Mouse (Mus musculus): ENCODE data around the gene AI481877. TPM values are rescaled to one million over a fixed set of nuclear protein-coding genes. Genes with fewer than 3 reads are reported as not detected.

The AI481877 gene
- polyA plus RNA-seq, 1 experiment from 2014 or later, result 0.04 TPM

- Histone ChIP-seq H3K36me3 (no peaks in the 10 kb centered on the region), H3K27ac (no peak overlapping the region), H3K4me2 (no peak overlapping the region), H3K4me1 (replicated peaks) (no peaks in the 10 kb centered on the region; the same call in 1 of the 2 replicates), H3K27me3 (no peaks in the 10 kb centered on the region), H3K4me3 (replicated peaks) (no peak overlapping the region), H3K9me3 (no peaks in the 10 kb centered on the region), H3K9ac (replicated peaks) (no peak overlapping the region)
- ATAC-seq (ENCODE audit: insufficient number of reproducible peaks, insufficient read depth, low FRiP score, low TSS enrichment, low read depth), result no peak
- WGBS, result 91% methylated on average over 2 of the region's 2 CpGs
Observed at GRCm38 (mm10) chr4:59167251-59167847, 28.6 kb upstream of the AI481877 start.

DNA sequence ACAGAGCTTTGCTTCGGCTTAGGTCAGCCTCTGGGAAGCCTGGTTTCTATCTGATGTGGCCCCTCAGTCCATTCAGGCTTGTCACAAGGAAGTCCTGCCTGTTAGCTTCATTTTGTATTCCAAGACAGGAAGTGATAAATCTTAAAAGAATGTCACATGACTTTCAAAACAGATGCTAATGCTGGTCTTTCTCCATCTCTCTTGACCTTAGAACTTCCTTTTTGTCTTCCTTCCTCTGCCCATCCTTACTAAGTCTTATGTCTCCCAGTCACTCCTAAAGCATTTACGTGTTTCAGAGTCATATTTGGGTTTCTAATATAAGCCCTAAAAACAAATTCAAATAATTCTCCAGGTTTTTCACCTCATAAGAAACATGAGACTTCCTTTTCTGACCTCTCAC lies 25.3 kb upstream of the AI481877 start:
- Histone ChIP-seq H3K9ac (replicated peaks) (no peak overlapping the region), H3K27ac (no peak overlapping the region), H3K9me3 (no peaks in the 10 kb centered on the region), H3K27me3 (no peaks in the 10 kb centered on the region), H3K4me2 (no peak overlapping the region), H3K4me3 (replicated peaks) (no peak overlapping the region), H3K36me3 (no peaks in the 10 kb centered on the region), H3K4me1 (replicated peaks) (no peaks in the 10 kb centered on the region; the same call in 1 of the 2 replicates)
- no peak for ATAC-seq (ENCODE audit: insufficient number of reproducible peaks, insufficient read depth, low FRiP score, low TSS enrichment, low read depth)
- 70% methylated on average over 2 of the region's 2 CpGs for WGBS

DNA sequence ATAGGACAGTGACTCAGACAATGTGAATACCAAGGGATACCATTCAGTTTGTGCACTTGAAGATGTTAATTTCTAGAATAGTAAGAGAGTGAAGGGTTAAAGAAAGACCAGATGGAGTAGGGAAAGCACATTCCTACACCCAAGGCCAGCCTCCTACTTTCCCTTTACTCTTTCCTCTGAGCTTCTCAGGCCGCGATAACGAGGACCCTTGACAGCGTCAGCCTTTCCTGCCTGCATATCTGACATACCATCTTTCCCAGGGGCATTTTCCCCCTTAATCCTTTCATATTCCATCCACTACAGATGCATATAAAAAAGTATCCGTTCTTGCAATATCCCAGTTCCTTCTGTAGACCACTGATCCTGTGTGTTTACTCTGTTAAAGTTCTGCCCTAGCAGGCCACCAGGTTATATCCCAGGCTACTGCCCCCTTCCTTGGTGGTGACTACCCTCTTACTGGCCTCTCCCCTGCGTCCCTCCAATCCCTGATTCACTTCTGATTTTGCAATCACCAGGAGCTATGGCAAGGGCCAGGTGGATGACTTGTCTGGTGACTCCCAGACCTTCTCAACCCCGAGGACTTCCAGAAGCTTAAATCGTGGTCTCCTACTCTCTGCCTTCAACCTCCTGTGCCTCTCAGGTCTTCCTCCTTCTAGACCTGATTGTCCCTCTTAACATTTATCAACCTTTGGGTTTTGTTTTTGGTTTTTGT lies 22.3 kb upstream of the AI481877 start:
- 55% methylated on average over 8 of the region's 8 CpGs for WGBS
- Histone ChIP-seq H3K27ac (no peak overlapping the region), H3K4me2 (no peak overlapping the region), H3K9ac (replicated peaks) (no peak overlapping the region), H3K4me3 (replicated peaks) (no peak overlapping the region), H3K27me3 (no peaks in the 10 kb centered on the region), H3K9me3 (no peaks in the 10 kb centered on the region), H3K4me1 (replicated peaks) (no peaks in the 10 kb centered on the region; the same call in 1 of the 2 replicates), H3K36me3 (no peaks in the 10 kb centered on the region)
- ATAC-seq (ENCODE audit: insufficient number of reproducible peaks, insufficient read depth, low FRiP score, low TSS enrichment, low read depth), result no peak

- no peaks in the 10 kb centered on the region; the same call in 1 of the 2 replicates for H3K4me1 ChIP-seq (replicated peaks)
- no peaks in the 10 kb centered on the region for H3K27me3 ChIP-seq
- WGBS, result 91% methylated on average over 5 of the region's 5 CpGs
- ATAC-seq (ENCODE audit: insufficient number of reproducible peaks, insufficient read depth, low FRiP score, low TSS enrichment, low read depth), result no peak
- no peaks in the 10 kb centered on the region for H3K36me3 ChIP-seq
- no peaks in the 10 kb centered on the region for H3K9me3 ChIP-seq
- H3K27ac ChIP-seq, result no peak overlapping the region
- no peak overlapping the region for H3K4me2 ChIP-seq
- H3K4me3 ChIP-seq (replicated peaks), result no peak overlapping the region
- no peak overlapping the region for H3K9ac ChIP-seq (replicated peaks)
Observed at GRCm38 (mm10) chr4:59160289-59160688, 21.5 kb upstream of the AI481877 start.

- no peak overlapping the region for H3K9ac ChIP-seq (replicated peaks)
- H3K9me3 ChIP-seq, result no peaks in the 10 kb centered on the region
- no peaks in the 10 kb centered on the region for H3K4me1 ChIP-seq (replicated peaks)
- H3K27ac ChIP-seq, result no peak overlapping the region
- H3K27me3 ChIP-seq, result no peaks in the 10 kb centered on the region
- 76% methylated on average over 2 of the region's 2 CpGs for WGBS
- no peak overlapping the region for H3K4me2 ChIP-seq
- ATAC-seq (ENCODE audit: insufficient number of reproducible peaks, insufficient read depth, low FRiP score, low TSS enrichment, low read depth), result no peak
- no peak overlapping the region for H3K4me3 ChIP-seq (replicated peaks)
- no peaks in the 10 kb centered on the region for H3K36me3 ChIP-seq
Observed at GRCm38 (mm10) chr4:59157654-59158053, 18.9 kb upstream of the AI481877 start.

GRCm38 (mm10) chr4:59156897-59157592 lies 18.3 kb upstream of the AI481877 start:
- WGBS, result 77% methylated on average over 7 of the region's 7 CpGs
- ATAC-seq (ENCODE audit: insufficient number of reproducible peaks, insufficient read depth, low FRiP score, low TSS enrichment, low read depth), result no peak

GRCm38 (mm10) chr4:59151953-59152352 lies 13.2 kb upstream of the AI481877 start:
- H3K9me3 ChIP-seq, result no peaks in the 10 kb centered on the region
- no peaks in the 10 kb centered on the region for H3K36me3 ChIP-seq
- 75% methylated on average over 1 of the region's 1 CpGs for WGBS
- no peak for ATAC-seq (ENCODE audit: insufficient number of reproducible peaks, insufficient read depth, low FRiP score, low TSS enrichment, low read depth)
- no peaks in the 10 kb centered on the region for H3K27me3 ChIP-seq
- H3K4me3 ChIP-seq (replicated peaks), result no peak overlapping the region
- H3K9ac ChIP-seq (replicated peaks), result no peak overlapping the region
- no peak overlapping the region for H3K27ac ChIP-seq
- H3K4me1 ChIP-seq (replicated peaks), result no peaks in the 10 kb centered on the region
- H3K4me2 ChIP-seq, result no peak overlapping the region

More at GRCm38 (mm10) chr4:59156897-59157592, 18.3 kb upstream of the AI481877 start:
- Histone ChIP-seq H3K4me1 (replicated peaks) (no peaks in the 10 kb centered on the region), H3K27me3 (no peaks in the 10 kb centered on the region), H3K4me3 (replicated peaks) (no peak overlapping the region), H3K36me3 (no peaks in the 10 kb centered on the region), H3K4me2 (no peak overlapping the region), H3K9me3 (no peaks in the 10 kb centered on the region), H3K9ac (replicated peaks) (no peak overlapping the region), H3K27ac (no peak overlapping the region)

GRCm38 (mm10) chr4:59150907-59151306 lies 12.1 kb upstream of the AI481877 start:
- Histone ChIP-seq H3K4me1 (replicated peaks) (no peaks in the 10 kb centered on the region), H3K36me3 (no peaks in the 10 kb centered on the region), H3K4me2 (no peak overlapping the region), H3K4me3 (replicated peaks) (no peak overlapping the region), H3K27ac (no peak overlapping the region), H3K27me3 (no peaks in the 10 kb centered on the region), H3K9ac (replicated peaks) (no peak overlapping the region), H3K9me3 (no peaks in the 10 kb centered on the region)
- ATAC-seq (ENCODE audit: insufficient number of reproducible peaks, insufficient read depth, low FRiP score, low TSS enrichment, low read depth), result no peak
- WGBS, result 69% methylated on average over 5 of the region's 5 CpGs

DNA sequence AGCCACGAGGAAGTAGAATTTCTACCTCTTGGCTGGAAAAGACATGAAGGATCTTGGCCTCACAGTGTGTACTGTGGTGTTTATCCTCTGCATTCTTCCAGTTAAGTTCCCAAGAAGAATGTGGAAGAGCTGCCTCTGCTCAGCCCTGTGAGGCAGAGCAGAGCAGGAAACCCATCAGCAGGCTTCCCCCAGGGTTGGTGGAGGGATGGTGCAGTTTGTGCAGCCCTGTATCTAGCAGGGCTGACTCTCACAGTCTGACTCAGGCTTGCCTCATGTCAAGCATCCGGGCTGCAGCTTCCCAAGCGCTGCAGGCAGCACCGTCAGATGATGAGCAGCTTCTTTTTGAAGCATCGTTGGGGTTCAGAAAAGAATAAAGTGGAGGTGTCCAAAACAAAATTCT lies 10.3 kb upstream of the AI481877 start:
- Histone ChIP-seq H3K36me3 (no peaks in the 10 kb centered on the region), H3K9me3 (no peaks in the 10 kb centered on the region), H3K4me2 (no peak overlapping the region), H3K4me3 (replicated peaks) (no peak overlapping the region), H3K27me3 (no peaks in the 10 kb centered on the region), H3K4me1 (replicated peaks) (no peaks in the 10 kb centered on the region), H3K9ac (replicated peaks) (no peak overlapping the region), H3K27ac (no peak overlapping the region)
- no peak for ATAC-seq (ENCODE audit: insufficient number of reproducible peaks, insufficient read depth, low FRiP score, low TSS enrichment, low read depth)
- 83% methylated on average over 5 of the region's 5 CpGs for WGBS

DNA sequence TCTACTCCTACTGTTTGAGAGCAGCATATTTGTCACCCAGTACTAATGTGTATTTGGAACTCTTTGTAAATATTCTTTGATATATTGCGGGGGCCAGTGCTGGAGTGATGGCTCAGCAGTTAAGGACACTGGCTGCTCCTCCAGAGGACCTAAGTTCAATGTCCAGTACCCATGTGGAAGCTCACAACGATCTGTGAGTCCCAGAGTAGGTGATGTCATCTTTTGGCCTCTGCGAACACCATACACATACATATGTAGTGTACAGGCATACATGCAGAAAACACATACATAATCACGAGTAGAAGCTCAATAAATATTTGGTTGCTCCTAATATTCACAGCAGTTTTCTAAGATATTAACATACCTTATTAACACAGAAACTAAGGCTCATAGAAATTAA lies 9.8 kb downstream of the AI481877 start:
- H3K36me3 ChIP-seq, result no peaks in the 10 kb centered on the region
- no peak for ATAC-seq (ENCODE audit: insufficient number of reproducible peaks, insufficient read depth, low FRiP score, low TSS enrichment, low read depth)

DNA sequence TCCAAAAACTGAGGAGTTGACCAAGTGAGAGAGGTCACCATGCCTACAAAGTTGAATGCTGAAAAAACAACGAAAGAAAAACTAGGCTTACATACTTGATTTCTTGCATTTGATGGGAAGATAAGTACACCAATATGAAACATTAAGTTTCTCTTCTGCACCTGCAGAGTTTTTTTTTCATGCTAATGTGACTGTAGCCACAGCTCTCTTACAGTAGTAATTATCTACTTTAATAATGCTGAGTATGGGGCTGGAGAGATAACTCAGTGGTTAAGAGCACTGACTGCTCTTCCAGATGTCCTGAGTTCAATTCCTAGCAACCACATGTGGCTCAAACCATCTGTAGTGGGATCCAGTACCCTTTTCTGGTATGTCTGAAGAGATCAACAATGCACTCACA lies 13.7 kb downstream of the AI481877 start:
- H3K4me1 ChIP-seq (replicated peaks), result no peaks in the 10 kb centered on the region
- H3K27me3 ChIP-seq, result no peaks in the 10 kb centered on the region
- 83% methylated on average over 1 of the region's 1 CpGs for WGBS
- H3K4me3 ChIP-seq (replicated peaks), result no peak overlapping the region
- no peaks in the 10 kb centered on the region for H3K36me3 ChIP-seq
- H3K9ac ChIP-seq (replicated peaks), result no peak overlapping the region
- H3K4me2 ChIP-seq, result no peak overlapping the region
- H3K27ac ChIP-seq, result no peak overlapping the region
- ATAC-seq (ENCODE audit: insufficient number of reproducible peaks, insufficient read depth, low FRiP score, low TSS enrichment, low read depth), result no peak
- H3K9me3 ChIP-seq, result no peaks in the 10 kb centered on the region

More for the DNA sequence above, 9.8 kb downstream of the AI481877 start:
- WGBS, result 79% methylated on average over 4 of the region's 4 CpGs
- no peak overlapping the region for H3K4me2 ChIP-seq
- H3K9ac ChIP-seq (replicated peaks), result no peak overlapping the region
- H3K4me3 ChIP-seq (replicated peaks), result no peak overlapping the region
- no peaks in the 10 kb centered on the region for H3K27me3 ChIP-seq
- no peak overlapping the region for H3K27ac ChIP-seq
- H3K4me1 ChIP-seq (replicated peaks), result no peaks in the 10 kb centered on the region
- H3K9me3 ChIP-seq, result no peaks in the 10 kb centered on the region
